Mouse (Mus musculus): ENCODE measurements at regions not wholly inside any gene's neighbourhood (a gene's known extent, or its start where the extent isn't known, plus 50 kb on each side); places are given as distances from the start of the nearest gene placed in this dataset.
"Not testable (repeated sequence)": the region's sequence is repeated elsewhere in the genome, so short reads cannot be mapped to it uniquely, and the experiment has no call there.

- peak in 1 of 2 experiments; percentile 82 for DNase-seq (ENCODE audit: low spot score in 2 of 2)
Measured at GRCm38 (mm10) chr15:4206371-4206770, 168.9 kb upstream of the Plcxd3 start.

GRCm38 (mm10) chr15:4213371-4213770 is 161.9 kb upstream of the Plcxd3 start:
- DNase-seq (ENCODE audit: low spot score in 2 of 2), result no peak
- intact Hi-C loops (cut with DNase I), result no loop called here

More at GRCm38 (mm10) chr15:4206371-4206770, 168.9 kb upstream of the Plcxd3 start:
- intact Hi-C loops (cut with DNase I), result loop anchor here (10.0 kb wide), 1 partner anchor 108 kb away; no protein-coding TSS in a partner anchor

GRCm38 (mm10) chr15:4219102-4219501 is 156.2 kb upstream of the Plcxd3 start:
- intact Hi-C loops (cut with DNase I), result no loop called here
- peak; percentile 38 to 84 for DNase-seq (ENCODE audit: low spot score in 2 of 2)

GRCm38 (mm10) chr15:4228055-4228454 is 147.2 kb upstream of the Plcxd3 start:
- intact Hi-C loops (cut with DNase I), result no loop called here
- no peak for DNase-seq (ENCODE audit: low spot score in 2 of 2)

- DNase-seq (ENCODE audit: low spot score in 2 of 2), result peak in 1 of 2 experiments; percentile 63
- intact Hi-C loops (cut with DNase I), result no loop called here
Measured at GRCm38 (mm10) chr15:4240649-4241048, 134.6 kb upstream of the Plcxd3 start.

GRCm38 (mm10) chr15:4247637-4248136 is 127.6 kb upstream of the Plcxd3 start:
- DNase-seq (ENCODE audit: low spot score in 2 of 2), result no peak
- intact Hi-C loops (cut with DNase I), result no loop called here

GRCm38 (mm10) chr15:4264601-4265000 is 110.7 kb upstream of the Plcxd3 start:
- intact Hi-C loops (cut with DNase I), result no loop called here
- peak in 1 of 2 experiments; percentile 26 for DNase-seq (ENCODE audit: low spot score in 2 of 2)

- intact Hi-C loops (cut with DNase I), result no loop called here
- DNase-seq (ENCODE audit: low spot score in 2 of 2), result no peak
Measured at GRCm38 (mm10) chr15:4269835-4270234, 105.5 kb upstream of the Plcxd3 start.

GRCm38 (mm10) chr15:4277011-4277410 is 98.3 kb upstream of the Plcxd3 start:
- DNase-seq (ENCODE audit: low spot score in 2 of 2), result no peak
- intact Hi-C loops (cut with DNase I), result no loop called here

- intact Hi-C loops (cut with DNase I), result no loop called here
- no peak for DNase-seq (ENCODE audit: low spot score in 2 of 2)
Measured at GRCm38 (mm10) chr15:4307498-4307897, 67.8 kb upstream of the Plcxd3 start.

- intact Hi-C loops (cut with DNase I), result loop anchor here (10.0 kb wide), 1 partner anchor 109 kb away; no protein-coding TSS in a partner anchor
- DNase-seq (ENCODE audit: low spot score in 2 of 2), result not testable (repeated sequence)
Measured at GRCm38 (mm10) chr15:4313698-4314097, 61.6 kb upstream of the Plcxd3 start.

- peak; percentile 18 to 75 for DNase-seq (ENCODE audit: low spot score in 2 of 2)
- intact Hi-C loops (cut with DNase I), result loop anchor here (10.0 kb wide), 1 partner anchor 111 kb away; no protein-coding TSS in a partner anchor
Measured at GRCm38 (mm10) chr15:4315897-4316296, 59.4 kb upstream of the Plcxd3 start.

Data from left cerebral cortex, postnatal 25 days (tissue).